Mouse (Mus musculus) v-Abl transformed pro-B cells (cell line): ENCODE data around the gene Nat9.

Experiments used
- in situ Hi-C, 2 experiments: fragments of 400-800 bp; cut with MboI; formaldehyde crosslinking; loops; one replicate each; pipeline ENCODE4 v1.15.1; 2025; ENCODE audit not compliant: unreplicated experiment in 2 of 2

The Nat9 gene

GRCm38 (mm10) chr11:115217439-115218410 is 30.1 kb upstream of the Nat9 start:
- in situ Hi-C loops: no loop called here

- in situ Hi-C loops: no loop called here
These were observed 27.5 kb upstream of the Nat9 start for GRCm38 (mm10) chr11:115215123-115215522.

GRCm38 (mm10) chr11:115212116-115212515 is 24.5 kb upstream of the Nat9 start:
- in situ Hi-C loops: no loop called here

DNA sequence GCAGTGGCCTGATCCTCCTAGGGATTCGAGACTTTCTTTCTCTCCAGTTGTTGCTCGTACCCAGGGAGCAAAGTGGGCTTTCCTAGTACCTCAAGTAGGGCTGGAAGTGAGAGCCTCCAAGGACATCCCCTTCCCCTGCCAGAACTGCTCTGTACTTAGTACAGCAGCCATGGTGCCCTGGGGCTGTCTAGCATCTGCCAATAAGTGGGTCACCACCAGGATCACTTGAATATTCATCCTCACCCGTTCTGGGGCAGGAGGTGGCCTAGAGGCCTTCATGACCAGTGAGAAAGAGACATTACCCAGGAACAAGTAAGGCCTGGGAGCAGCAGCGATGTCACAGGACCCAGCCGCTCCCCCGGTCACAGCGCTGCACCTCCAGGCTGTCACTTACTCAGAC is 22.3 kb upstream of the Nat9 start:
- in situ Hi-C loops: loop anchor here in 1 of 2 experiments (5.0 kb wide), 1 partner anchor 147 kb away; no protein-coding TSS in a partner anchor

DNA sequence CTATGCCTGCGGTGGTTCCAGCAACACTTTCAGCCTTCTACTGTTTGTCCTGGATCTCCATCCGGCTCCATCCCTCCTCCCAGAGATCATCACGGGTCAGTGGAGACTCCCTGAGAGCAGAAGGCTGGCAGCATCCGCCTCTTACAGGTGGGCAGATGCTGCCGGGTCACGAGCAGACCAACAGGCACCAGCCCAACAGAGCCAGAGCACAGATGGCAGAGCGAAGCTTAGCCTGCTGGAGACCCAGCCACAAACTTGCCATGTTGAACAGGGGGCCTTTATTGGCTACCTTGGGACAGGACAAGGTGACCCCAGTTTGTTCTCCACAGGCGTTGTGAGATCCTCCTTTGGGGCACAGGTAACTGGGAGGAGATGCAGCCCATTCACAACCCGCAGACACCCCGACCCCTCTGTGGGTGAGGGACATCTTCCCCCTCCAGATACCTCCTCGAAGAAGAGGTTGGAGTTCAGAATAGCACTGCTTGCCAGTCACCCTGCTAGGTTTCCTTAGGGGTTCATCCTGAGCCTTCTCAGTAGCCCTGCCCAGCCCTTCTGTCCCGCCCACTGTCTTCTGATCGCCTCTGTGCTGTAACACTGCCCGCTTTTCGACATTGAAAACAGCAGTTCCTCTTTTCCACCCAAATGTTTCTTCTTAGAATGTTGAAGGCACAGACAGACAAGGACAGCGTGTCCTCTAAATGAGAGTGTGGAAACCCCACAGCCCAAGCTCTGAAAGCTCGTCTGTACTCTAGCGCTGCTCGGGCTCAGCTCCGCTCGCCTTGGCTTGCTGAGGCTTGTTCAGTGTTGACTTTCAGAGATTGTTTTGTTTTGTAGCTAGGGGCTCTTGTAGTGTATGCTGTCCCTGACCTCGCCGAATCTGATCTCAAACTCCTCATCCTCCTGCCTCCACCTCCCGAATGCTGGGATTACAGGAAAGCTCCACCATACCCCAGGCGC is 21.4 kb upstream of the Nat9 start:
- in situ Hi-C loops: loop anchor here in 1 of 2 experiments (5.0 kb wide), 1 partner anchor 148 kb away; no protein-coding TSS in a partner anchor

DNA sequence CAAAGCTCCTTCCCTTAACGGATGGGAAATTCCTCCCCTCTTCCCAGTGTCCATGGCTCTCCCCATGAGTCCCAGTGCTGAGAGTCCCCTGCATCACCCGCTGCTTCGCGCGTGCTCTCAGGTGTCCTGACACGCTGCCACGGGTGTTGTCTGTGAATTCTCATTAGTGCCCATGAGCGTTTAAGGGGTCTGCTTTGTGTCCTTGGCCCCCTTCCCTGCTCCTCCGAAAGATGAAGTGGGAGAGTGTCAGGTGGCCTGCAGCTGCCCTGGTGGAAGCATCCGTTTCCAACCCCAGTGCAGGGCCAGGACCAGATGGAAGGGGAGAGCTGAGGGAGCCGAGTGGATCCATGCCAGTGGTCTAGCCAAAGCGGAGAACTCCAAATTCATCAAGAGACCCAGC is 20.5 kb upstream of the Nat9 start:
- in situ Hi-C loops: loop anchor here in 1 of 2 experiments (5.0 kb wide), 1 partner anchor 149 kb away; no protein-coding TSS in a partner anchor

- in situ Hi-C loops: loop anchor here (5.0 kb wide), 3 partner anchors 65 to 150 kb away; partner anchors contain the start of gene Grin2c (in 1 of the 2)
These were observed 15.1 kb upstream of the Nat9 start for GRCm38 (mm10) chr11:115202756-115203155.

DNA sequence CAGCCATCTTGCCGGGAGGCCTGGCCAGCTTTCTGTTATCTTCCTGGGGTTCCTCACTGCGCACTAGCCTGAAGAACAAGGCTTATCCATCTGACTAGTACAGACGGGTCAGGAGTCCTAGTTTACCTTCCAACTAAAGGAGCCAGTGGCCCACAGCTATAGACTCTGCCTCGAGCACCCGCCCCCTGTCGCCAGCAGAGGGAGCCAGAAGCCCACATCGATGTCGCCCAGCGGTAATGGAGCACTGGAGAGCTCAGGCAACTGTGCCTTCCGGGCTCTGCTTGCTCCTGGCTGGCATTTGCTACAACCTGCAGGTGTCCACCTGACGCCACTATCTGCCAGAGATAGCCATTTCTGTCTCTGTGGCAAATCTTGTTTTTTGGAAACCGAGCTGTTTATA is 14.7 kb upstream of the Nat9 start:
- in situ Hi-C loops: loop anchor here (5.0 kb wide), 3 partner anchors 65 to 150 kb away; partner anchors contain the start of gene Grin2c (in 1 of the 2)

DNA sequence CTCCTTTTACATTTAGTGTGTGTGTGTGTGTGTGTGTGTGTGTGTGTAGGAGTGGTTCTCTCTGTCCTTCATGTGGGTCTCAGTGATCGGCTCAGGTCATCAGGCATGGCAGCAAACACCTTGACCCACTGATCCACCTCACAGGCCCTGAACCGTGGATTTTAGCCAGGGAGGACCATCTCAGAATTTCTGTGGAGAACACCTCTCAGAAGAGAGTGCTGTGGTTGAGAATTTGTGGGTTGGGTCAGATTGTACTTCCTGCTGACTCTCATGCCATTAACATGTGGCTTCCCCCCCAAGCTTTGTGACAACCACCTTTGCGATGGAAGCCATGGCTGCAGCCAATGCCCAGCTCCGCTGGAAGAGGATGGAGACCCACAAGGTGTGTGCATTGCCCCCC is 12.9 kb upstream of the Nat9 start:
- in situ Hi-C loops: loop anchor here (5.0 kb wide), 3 partner anchors 67 to 152 kb away; partner anchors contain the start of gene Grin2c (in 1 of the 2)

GRCm38 (mm10) chr11:115198932-115199384 is 11.3 kb upstream of the Nat9 start:
- in situ Hi-C loops: no loop called here

DNA sequence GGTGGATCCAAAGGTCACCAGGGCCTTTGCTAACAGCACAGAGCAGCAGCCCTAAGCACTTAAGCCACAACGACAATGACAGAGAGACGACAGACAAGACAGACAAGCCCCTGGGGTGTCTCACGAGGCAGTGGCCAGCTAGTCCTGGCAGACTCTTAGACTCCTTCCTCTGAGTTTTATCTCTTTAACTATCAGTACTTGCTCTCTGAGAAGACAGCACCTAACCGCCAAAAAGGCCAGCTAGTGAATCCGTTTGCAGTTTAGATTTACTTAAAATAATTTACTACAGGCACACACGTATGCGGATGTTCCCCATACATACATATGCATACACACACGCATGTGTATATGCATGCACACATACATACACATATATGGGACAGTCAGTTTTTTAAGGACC is 9.9 kb upstream of the Nat9 start:
- in situ Hi-C loops: no loop called here

GRCm38 (mm10) chr11:115195933-115196332 is 8.3 kb upstream of the Nat9 start:
- in situ Hi-C loops: no loop called here

DNA sequence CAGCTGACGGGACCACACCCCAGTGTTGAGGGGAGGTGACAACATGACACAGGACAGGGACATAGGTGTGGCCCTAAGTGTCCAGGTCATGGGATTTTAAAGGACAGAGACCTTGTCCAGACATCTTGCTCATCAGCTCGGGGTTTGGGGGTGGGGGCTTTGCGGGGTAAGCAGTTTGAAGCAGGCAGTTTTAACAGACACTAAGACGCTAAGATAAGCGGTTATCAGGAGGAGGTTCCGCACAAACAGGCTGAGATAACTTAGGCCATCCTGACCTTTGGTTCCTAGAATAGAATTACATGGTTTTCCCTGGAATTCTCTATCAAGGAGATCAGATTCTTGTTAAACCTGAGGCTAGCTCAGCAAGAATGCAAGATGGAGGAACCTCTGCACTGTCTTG is 7.0 kb upstream of the Nat9 start:
- in situ Hi-C loops: no loop called here

DNA sequence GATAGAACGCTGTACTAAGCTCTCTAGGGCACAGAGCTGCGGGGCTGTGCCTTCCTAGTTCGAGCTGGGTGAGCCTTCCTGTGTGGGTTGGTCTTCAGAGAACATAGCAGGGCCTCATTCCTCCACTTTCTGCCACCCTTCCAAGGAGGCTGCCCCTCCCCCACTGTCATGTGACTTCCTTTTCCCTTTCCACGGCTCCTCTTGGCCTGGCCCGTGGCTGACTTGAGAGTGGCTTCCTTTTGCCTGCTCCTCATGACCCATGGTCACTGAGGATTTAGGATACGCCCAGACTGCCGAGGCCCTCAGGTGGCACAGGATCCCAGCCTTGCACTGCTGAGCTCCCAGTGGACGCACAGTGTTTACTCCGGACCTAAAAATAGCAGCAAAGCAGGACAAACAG is 4.5 kb upstream of the Nat9 start:
- in situ Hi-C loops: no loop called here

GRCm38 (mm10) chr11:115189304-115189703 is 1.6 kb upstream of the Nat9 start:
- in situ Hi-C loops: no loop called here

DNA sequence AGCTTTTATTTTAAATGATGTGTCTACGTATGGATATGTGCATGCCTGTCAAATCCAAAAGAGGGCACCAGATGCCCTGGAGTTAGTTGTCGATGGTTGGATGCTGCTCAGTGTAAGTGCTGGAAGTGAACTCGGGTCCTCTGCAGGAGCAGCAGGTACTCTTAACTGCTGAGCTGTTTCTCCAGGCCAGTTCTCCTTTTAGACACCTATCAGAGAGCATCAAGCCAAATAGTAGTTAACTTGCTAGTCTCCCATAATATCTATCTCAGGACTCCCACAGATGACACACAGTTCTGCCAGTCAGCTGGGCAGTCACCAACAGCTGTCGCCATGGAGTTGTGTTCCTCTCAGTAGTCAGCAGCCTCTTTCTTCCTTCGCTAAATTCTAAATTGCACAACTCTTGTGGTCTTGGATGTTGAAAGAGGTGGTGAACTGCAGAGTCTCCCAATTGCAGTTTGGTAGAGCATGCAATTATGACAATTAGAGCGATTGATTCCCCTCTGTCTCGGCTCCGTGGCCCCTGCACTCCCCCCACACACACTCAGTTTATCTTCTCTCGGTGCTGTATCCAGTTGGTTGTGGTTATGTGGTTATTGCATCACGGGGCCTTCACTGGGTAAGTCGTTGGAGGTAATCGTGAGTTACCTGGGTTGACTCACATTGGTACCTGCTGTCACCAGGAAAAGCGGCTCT is 1.0 kb upstream of the Nat9 start:
- in situ Hi-C loops: no loop called here

DNA sequence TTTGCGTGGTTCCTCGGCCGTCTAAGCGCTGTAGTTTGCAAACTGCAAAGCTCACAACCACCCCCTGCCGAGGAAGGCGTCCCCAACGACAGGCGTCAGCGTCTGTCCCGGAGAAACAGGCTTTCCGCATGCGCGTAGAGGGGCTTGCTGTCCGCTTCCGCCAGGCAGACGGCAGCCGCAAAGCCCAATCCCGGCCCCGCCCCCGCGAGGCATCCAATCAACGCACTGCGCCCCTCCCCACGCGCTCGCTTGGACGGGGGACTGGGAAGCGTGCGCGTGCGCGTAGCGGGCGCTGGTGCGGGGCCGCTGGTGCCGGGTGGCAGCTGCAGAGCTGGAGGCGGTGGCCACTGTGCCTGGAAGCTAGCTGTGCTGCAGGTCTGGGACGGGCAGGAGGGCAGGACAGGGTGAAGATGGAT is 427 bp downstream of the Nat9 start, which contains the start of gene Tmem104:
TSS of gene Tmem104 (plus strand) at position 264 of the 416 bp plus-strand sequence.
- in situ Hi-C loops: no loop called here

- in situ Hi-C loops: no loop called here
These were observed 2.7 kb downstream of the Nat9 start for GRCm38 (mm10) chr11:115184973-115185372.

DNA sequence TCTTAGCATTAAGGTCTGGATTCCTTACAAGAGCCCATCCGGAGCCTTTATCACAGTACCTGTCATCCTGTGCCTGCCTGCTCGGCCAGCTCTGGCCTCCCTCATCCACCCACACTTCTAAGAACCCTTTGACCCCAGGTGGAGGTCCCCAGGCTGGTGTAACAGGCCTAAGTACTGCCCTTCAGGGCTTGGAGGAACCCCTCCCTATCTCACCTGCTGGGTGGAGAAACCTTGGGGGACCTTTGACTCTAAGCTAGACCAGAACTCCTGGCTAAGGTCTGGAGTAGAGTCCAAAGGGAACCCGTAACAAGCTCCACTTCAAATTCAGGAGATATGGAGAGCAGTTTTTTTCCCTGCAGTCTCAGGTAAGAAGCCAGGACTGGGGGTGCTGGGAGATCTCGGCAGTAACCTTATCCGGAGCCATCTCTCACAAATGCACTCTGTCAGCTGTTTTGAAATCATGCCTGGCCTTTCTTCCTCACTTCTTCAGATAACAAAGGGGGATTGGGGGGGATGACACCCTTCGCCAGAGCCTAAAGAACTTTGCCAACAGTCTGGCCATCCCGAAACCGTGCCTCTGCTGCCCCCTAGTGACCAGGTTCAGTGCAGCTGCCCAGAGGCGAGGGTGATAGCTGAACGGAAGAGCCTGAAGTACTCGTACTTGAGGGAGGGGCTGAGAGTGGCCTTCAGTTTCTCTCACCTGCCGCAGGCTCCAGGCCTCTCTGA is 5.6 kb downstream of the Nat9 start:
- in situ Hi-C loops: no loop called here
